Mouse (Mus musculus) thymus, adult 2 months (tissue): ENCODE measurements at regions not wholly inside any gene's neighbourhood (a gene's known extent, or its start where the extent isn't known, plus 50 kb on each side); places are given as distances from the start of the nearest gene placed in this dataset.

Source experiments
- DNase-seq: peaks from one replicate; pipeline ENCODE4 v3.0.0; 2021
- H3K27ac ChIP-seq: fragments of 200-500 bp; 2 replicates; pipeline ENCODE4 v1.5.1; 2012; ENCODE audit warnings: low read length, control low read depth; ENCODE audit not compliant: control insufficient read depth, insufficient read depth
- H3K27me3 ChIP-seq: fragments of 200-500 bp; 2 replicates; pipeline ENCODE4 v1.6.1; 2012; ENCODE audit warnings: mild to moderate bottlenecking, low read length, moderate library complexity, mixed read lengths; ENCODE audit not compliant: control insufficient read depth, insufficient read depth
- H3K36me3 ChIP-seq: fragments of 200-500 bp; 2 replicates; pipeline ENCODE4 v1.6.1; 2012; ENCODE audit warnings: mild to moderate bottlenecking, low read length, moderate library complexity; ENCODE audit not compliant: control insufficient read depth, insufficient read depth
- H3K4me1 ChIP-seq: fragments of 200-500 bp; replicated peaks from 2 replicates; pipeline ENCODE4 v1.6.1; 2012; ENCODE audit warnings: low read length; ENCODE audit not compliant: control insufficient read depth, insufficient read depth
- H3K4me3 ChIP-seq: fragments of 200-500 bp; 2 replicates; pipeline ENCODE4 v1.5.1; 2012; ENCODE audit warnings: mild to moderate bottlenecking, low read length, control low read depth, moderate library complexity; ENCODE audit not compliant: control insufficient read depth, insufficient read depth
- CTCF ChIP-seq: fragments of 200-500 bp; IDR thresholded peaks from 2 replicates; pipeline ENCODE4 v1.5.1; 2012; ENCODE audit warnings: mild to moderate bottlenecking, control low read depth, low read length, moderate library complexity, borderline replicate concordance; ENCODE audit not compliant: control insufficient read depth, poor library complexity, insufficient read depth; ENCODE audit errors: extremely low read depth
- POLR2A ChIP-seq: fragments of 200-500 bp; IDR thresholded peaks from 2 replicates; pipeline ENCODE4 v1.6.1; 2012; ENCODE audit warnings: mild to moderate bottlenecking, low read length, control low read depth, moderate library complexity; ENCODE audit not compliant: control insufficient read depth, poor library complexity, insufficient read depth; ENCODE audit errors: extremely low read depth
- WGBS: fragments of 180-500 bp; shearing (Covaris S2); methylation state at CpG from one replicate; pipeline ENCODE4 v1.1.7; 2018; 5-methylcytosine and 5-hydroxymethylcytosine counted together

GRCm38 (mm10) chr15:27303856-27304255, 162.6 kb upstream of the Ank start:
- no peaks in the 10 kb centered on the region for H3K4me1 ChIP-seq
- TF ChIP-seq POLR2A = no peak
- TF ChIP-seq CTCF = no peak
- no peak overlapping the region for H3K27ac ChIP-seq
- H3K27me3 ChIP-seq = no peaks in the 10 kb centered on the region
- no peaks in the 10 kb centered on the region for H3K36me3 ChIP-seq
- WGBS = 68% methylated on average over 4 of the region's 4 CpGs
- no peak for DNase-seq
- H3K4me3 ChIP-seq = no peak overlapping the region

- Histone ChIP-seq H3K36me3 (no peaks in the 10 kb centered on the region), H3K4me1 (no peaks in the 10 kb centered on the region), H3K27ac (no peak overlapping the region), H3K27me3 (no peaks in the 10 kb centered on the region), H3K4me3 (no peak overlapping the region)
- no peak for TF ChIP-seq POLR2A
- no peak for TF ChIP-seq CTCF
- 82% methylated on average over 7 of the region's 7 CpGs for WGBS
- no peak for DNase-seq
These were observed 162.2 kb upstream of the Ank start for GRCm38 (mm10) chr15:27304256-27304655.

GRCm38 (mm10) chr15:27305035-27305434, 161.4 kb upstream of the Ank start:
- no peak for DNase-seq

DNA sequence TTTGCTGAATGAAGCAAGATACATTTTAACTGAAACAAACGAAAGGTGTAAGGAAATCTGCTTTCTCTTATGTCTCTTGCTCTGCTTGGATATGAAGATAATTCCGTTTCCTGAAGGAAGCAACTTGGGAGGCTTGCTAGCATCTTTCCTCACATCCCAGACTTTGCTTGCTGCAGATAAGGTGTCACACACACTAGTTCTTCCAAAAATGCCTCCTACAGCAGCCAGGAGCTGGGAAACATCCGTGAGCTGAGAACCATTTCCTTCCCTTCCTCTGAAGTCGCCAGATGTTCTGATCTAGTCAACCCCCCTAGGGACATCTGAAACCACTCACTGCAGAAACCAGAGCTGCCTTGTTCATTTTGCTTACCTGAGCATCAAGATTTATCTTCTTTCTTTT, 157.8 kb upstream of the Ank start:
- Histone ChIP-seq H3K4me3 (no peak overlapping the region), H3K4me1 (no peaks in the 10 kb centered on the region), H3K36me3 (no peaks in the 10 kb centered on the region), H3K27ac (no peak overlapping the region), H3K27me3 (no peaks in the 10 kb centered on the region)
- 43% methylated on average over 4 of the region's 4 CpGs for WGBS
- no peak for DNase-seq
- no peak for TF ChIP-seq POLR2A
- TF ChIP-seq CTCF = no peak

More at GRCm38 (mm10) chr15:27305035-27305434, 161.4 kb upstream of the Ank start:
- no peaks in the 10 kb centered on the region for H3K36me3 ChIP-seq
- 95% methylated on average over 4 of the region's 4 CpGs for WGBS
- TF ChIP-seq POLR2A (no peak), CTCF (no peak)
- H3K4me3 ChIP-seq = no peak overlapping the region
- H3K4me1 ChIP-seq = no peaks in the 10 kb centered on the region
- no peaks in the 10 kb centered on the region for H3K27me3 ChIP-seq
- no peak overlapping the region for H3K27ac ChIP-seq

DNA sequence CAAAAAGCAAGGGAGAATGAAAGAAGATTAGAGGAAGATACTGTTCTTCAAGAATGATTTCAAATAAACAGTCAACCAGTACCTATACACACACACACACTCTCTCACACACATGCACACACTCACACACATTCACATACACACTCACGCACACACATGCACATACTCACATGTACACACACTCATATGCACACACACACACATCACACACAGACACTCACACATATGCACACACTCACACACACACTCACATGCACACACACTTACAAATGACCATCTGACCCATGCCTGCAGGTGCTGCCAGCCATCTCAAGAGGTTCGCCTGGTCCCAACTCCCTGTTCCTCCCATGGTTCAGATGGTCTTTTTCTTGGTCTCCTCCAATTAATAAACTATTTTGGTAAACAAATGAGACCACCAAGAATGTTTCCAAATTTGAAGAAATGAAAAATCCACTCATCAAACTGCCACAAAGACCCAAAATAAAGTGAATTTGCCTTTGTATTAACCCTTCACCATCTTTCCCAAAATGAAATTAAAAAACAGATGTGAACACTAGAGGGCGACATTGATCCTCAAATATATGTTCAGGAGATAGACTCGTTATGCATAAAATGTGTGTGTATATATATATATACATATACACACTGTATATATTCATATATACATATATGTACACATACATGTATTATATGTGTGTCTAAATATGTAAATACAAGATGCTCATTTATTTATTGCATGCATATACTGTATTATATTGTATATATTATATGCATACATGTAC, 150.3 kb upstream of the Ank start:
- H3K36me3 ChIP-seq = no peaks in the 10 kb centered on the region
- DNase-seq = no peak
- no peak overlapping the region for H3K4me3 ChIP-seq
- WGBS = 49% methylated on average over 4 of the region's 4 CpGs
- H3K27me3 ChIP-seq = no peaks in the 10 kb centered on the region
- H3K27ac ChIP-seq = no peak overlapping the region
- H3K4me1 ChIP-seq = no peaks in the 10 kb centered on the region
- no peak for TF ChIP-seq POLR2A
- TF ChIP-seq CTCF = peak; percentile 29; the same call in 1 of the 2 replicates

DNA sequence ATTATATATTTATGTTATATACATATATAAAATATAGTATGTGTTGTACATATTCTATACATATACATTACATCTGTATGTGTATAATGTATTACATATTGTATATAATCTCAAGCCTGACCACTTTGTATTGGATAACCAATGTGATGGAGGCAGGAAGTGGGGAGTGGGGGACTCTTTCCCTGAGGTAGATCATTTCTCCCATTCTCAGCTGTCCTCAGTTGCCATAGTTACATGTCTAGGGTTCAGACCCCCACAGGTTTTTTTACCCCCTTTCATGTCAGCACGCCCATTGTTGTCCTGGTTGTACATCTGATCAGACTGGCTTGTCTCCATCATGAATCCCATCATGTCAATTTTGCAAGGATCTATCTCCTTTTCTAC, 149.7 kb upstream of the Ank start:
- no peak for DNase-seq
- Histone ChIP-seq H3K4me1 (no peaks in the 10 kb centered on the region), H3K4me3 (no peak overlapping the region), H3K27me3 (no peaks in the 10 kb centered on the region), H3K36me3 (no peaks in the 10 kb centered on the region), H3K27ac (no peak overlapping the region)
- TF ChIP-seq POLR2A (no peak), CTCF (no peak)
- WGBS = 84% methylated on average over 1 of the region's 1 CpGs

- H3K27ac ChIP-seq = no peak overlapping the region
- no peaks in the 10 kb centered on the region for H3K36me3 ChIP-seq
- 86% methylated on average over 10 of the region's 10 CpGs for WGBS
- DNase-seq = no peak
- no peaks in the 10 kb centered on the region for H3K27me3 ChIP-seq
- H3K4me3 ChIP-seq = no peak overlapping the region
- H3K4me1 ChIP-seq = no peaks in the 10 kb centered on the region
- TF ChIP-seq POLR2A = no peak
These were observed 144.4 kb upstream of the Ank start for GRCm38 (mm10) chr15:27321915-27322665.
